Mouse (Mus musculus) G1E (cell line): ENCODE data around the gene Dhx38.

Experiments used
- CTCF ChIP-seq: IDR thresholded peaks from 2 replicates; pipeline ENCODE4 v1.5.1; 2012; ENCODE audit warnings: low read depth, low read length, inconsistent platforms, mixed read lengths
- GATA1 ChIP-seq: IDR thresholded peaks from 2 replicates; pipeline ENCODE4 v1.6.1; 2012; ENCODE audit warnings: borderline replicate concordance, low read length, inconsistent platforms, mixed read lengths
- GATA2 ChIP-seq: IDR thresholded peaks from 2 replicates; pipeline ENCODE4 v1.6.1; 2012; ENCODE audit warnings: low read depth, low read length, inconsistent platforms, borderline replicate concordance
- POLR2AphosphoS5 ChIP-seq: IDR thresholded peaks from 2 replicates; pipeline ENCODE4 v1.6.1; 2012; ENCODE audit warnings: low read depth, low read length, inconsistent platforms; ENCODE audit not compliant: insufficient replicate concordance
- TAL1 ChIP-seq: conservative IDR thresholded peaks from 2 replicates; pipeline ENCODE4 v1.6.1; 2012; ENCODE audit warnings: low read depth, low read length, inconsistent platforms, mixed read lengths

GRCm38 (mm10) chr8:109542165-109542564 lies 23.5 kb downstream of the Dhx38 start:
- TF ChIP-seq CTCF (no peak), TAL1 (no peak), GATA1 (no peak), POLR2AphosphoS5 (no peak), GATA2 (no peak)
